Mouse (Mus musculus) embryo, embryonic 10.5 days (tissue): ENCODE data around the gene Cntnap2.
"Not testable (repeated sequence)": the region's sequence is repeated elsewhere in the genome, so short reads cannot be mapped to it uniquely, and the experiment has no call there.

ENCODE experiments used
- DNase-seq: peaks from one replicate; pipeline ENCODE4 v3.0.0-alpha.2; 2015; ENCODE audit warnings: low spot score

Cntnap2 gene

DNA sequence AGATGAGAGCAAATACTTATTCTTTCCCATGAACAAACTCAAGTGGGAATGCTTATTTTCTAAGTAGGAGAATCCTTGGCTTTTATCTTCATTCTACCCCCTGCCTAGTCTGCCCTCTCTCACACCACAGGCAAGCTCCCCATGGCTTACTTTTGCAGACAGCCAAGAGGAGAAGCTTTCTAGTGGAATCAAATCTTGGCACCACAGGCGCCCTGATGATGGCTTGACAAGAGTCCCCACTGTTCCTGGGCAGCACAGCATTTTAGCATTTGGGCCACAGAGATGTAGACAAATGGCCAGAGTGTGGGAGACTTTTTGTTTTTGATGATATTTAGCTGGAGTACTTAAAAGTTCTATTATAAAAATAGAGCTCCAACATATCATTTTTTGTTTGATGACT lies 1204.0 kb downstream of the Cntnap2 start:
- DNase-seq: no peak

DNA sequence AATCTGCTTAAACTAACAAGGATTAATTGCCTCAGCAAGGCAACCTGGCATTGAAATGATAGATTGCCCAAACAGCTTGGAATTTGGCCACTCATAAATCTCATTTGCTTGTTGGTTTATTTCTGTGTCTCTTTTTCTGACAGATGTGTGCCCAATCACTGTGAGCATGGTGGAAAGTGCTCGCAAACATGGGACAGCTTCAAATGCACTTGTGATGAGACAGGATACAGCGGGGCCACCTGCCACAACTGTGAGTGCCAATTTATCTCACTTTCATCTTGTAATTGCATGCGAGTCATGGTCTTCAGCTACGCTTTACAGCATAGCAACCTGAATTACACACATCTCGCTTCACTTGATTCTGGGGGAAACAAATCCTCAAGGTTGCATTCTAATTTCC lies 1287.8 kb downstream of the Cntnap2 start:
- peak; percentile 12 for DNase-seq

DNA sequence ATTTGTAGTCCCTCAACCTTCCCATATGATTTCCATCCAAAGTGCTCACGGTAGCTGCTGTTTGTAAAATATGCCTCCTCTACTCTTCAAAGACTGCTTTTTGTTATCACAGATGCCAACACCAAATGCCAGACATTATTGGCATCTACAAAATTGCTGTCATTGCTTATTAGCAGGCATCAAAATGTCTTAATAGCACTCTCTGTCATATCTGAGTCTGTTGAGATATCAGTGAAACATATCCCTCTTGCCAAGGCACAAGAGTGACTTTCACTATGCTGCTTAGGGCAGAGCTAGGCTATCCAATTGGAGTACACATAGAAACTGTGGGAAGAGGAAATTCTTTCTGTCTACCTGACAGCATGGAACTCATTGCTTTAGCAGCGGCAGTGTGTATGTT lies 1301.9 kb downstream of the Cntnap2 start:
- DNase-seq: no peak

DNA sequence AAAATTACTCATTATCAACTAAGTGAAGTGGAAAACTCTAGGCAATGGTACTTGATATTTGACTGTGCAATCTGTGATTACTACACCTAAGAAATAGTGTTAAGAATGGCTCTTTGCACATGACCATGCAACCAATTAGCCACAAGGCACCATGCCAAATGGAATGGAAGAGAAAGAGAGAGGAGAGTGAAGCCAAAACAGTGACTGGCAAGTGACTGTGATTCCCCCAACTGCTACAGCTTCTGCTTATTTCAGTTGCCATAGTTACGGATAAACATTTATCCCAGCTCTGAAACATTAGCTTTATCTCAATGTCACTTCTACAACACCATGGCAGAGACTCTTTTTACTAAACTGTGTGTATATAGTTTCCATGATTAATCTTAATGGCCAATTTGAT lies 1303.0 kb downstream of the Cntnap2 start:
- DNase-seq: no peak

DNA sequence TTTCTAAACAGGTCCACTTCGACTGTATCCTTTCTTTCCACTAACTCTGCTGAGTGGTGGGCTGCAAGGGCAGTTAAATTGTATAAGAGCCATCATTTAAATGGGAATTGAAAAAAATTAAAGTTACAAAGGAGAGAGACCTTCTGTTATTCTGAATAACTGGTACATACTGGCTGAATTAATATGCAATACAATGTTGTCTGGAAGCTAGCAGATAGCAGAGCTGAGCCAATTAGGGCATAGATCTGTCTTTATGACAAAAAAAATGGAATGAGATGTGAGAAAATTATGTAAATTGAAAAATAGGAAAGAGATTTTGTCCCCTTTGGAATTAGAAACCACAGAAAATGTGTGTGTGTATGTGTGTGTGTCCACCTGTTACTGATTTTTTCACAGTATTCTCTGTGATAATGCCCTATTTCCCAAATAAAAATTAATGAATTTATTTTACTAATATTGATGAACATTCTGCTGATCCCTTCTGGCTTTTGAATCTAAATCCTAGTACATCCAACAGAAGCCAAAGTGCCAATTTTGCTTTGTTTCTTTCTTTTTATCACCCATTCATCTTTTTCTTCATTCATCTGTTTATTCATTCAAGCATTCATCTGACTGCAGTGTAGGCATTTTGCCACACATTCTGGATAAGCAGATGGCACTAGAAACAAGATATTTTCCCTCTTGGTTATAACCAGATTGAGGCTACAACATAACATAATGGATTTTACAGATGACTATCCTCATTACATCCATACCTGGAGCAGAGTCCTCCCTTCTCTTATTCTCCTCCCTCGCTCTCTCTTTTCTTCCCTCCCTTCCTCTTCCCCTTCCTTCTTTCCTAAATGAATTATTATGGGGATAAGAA lies 1339.8 kb downstream of the Cntnap2 start:
- DNase-seq: no peak

DNA sequence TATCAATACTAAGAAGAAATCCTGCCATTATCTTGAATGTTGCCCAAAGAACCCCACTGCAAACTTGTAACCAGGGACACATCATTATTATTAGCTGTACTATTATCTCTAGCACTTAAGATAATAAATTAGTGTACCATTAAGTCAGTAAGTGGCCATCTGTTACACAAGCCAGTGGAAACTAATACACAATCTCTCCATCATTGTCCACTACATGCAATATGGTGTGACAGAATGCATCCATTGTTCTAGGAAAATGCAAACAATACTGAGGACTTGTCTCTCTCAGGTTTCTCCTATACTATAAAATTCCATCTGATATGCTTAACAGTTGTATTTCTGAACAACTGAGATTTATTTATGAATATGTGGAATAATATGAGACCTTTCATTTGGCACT lies 1355.0 kb downstream of the Cntnap2 start:
- DNase-seq: no peak

DNA sequence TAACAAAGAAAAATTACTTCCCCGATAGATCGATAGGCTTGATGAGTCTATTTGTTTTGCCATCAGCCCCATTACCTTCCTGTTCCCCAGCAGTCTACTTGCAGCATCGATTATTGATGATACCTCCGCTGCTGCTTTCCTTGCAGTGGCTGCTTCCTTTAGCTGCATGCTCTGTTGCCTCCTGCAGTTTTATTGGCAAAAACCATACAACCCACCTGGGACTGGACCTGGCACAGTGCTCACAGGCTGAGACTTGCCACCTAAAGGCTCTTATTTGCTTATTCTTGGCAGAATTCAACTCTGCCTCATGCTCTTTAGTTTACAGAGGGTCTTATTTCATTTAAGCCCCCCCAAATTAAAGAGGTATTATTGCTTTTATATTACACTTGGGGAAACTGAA lies 1355.4 kb downstream of the Cntnap2 start:
- no peak for DNase-seq

DNA sequence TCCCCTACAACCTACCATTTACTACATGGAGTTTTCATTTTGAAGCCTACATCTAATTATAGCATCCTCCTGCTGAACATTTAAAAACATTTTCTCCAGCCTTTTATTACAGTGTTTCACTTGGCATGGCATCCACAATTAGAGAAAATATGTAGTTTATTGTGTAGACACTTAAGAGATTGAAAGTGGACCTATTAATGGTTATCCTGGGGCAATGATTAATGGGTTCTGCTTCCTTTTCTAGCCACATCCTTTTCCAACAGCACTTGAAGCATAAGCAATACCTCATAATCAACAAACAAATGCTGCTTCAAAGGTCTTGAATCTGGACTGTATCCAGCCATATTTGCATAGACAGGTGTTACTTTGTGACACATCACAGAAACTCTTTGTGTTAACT lies 1360.7 kb downstream of the Cntnap2 start:
- no peak for DNase-seq

DNA sequence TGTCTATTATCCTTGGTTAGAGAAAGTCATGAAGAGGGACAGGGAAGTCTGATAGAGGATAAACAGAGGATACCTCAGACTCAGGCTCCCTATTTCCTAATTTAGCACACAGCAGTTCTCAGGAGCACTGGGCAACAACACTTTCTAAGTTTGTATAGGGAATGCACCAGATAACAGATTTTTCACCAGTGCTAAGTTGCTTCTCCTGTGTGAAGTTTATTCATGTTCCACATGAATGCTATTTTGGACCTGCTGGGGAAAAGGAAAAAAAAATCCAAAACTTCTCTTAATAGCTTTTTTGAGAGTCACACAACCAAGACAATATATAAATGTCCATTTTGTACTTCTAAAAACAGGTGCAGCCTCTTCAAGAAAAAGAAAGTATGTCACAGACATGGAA lies 1361.2 kb downstream of the Cntnap2 start:
- no peak for DNase-seq

DNA sequence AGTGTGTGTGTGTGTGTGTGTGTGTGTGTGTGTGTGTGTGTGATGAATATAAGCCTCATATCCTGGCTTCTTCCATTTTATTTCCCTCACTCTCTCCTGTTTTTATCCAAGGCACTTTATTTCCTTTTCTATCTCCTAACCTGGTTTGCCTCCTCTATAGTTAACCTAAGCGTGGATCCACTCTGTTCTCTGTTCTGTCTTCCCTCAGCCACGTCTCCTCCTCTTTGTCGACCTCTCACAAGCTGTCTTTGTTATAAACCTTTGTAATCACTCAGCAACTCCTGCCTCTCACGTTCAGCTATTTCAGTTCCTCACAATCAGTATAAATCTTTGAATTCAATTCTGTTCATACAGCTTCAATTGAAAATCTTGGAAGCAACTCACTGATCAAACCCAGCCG lies 1369.1 kb downstream of the Cntnap2 start:
- DNase-seq: no peak

DNA sequence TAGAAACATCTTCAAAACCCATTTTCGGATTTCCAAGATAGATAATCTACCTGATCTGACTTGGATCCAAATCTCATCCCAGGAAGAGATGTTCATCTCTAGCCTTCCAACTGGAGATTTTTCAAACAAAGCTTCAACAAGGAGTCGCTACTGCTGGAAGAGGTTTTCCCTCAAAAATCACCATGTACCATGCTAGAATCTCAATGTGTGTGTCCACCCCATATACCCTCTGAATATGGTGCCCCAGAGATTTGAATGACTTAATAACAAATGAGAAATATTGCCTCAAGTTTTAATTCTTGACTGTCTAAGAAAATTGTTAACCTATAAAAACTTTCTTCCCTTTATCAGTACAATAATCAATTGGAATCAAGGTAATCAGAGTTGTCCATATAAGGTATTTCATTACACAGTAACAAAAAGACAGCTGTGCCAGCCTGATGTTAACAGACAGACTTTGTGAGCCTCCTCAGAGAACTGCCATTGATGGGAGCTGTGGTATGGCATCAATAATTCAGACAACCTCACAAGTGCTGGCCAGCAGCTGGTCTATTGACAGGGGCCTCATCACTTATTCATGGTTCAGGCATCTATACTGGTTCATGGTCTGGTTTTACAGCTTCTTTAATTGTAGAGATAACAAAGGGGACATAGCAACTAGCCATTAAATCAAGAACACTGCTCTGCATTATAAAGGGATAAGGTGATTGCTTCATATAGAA lies 1391.9 kb downstream of the Cntnap2 start:
- DNase-seq: peak; percentile 56

DNA sequence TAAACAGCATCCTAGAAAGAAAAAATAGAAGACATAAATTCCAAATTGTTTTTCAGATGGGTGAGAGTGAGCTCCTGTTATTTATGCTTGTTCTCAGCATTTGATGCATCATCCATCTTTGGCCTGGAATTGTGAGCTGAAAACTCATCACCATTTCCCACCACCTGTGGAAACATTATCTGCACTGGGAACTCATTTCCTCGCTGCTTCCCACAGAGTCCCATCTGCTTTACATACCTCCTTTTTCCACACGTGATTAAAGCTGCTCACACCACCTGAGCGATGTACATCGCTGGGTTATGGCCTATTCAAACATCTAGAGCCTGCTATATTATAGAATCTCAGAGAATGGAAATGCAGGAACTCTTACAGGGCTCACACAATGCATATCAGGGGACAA lies 1413.5 kb downstream of the Cntnap2 start:
- DNase-seq: no peak

DNA sequence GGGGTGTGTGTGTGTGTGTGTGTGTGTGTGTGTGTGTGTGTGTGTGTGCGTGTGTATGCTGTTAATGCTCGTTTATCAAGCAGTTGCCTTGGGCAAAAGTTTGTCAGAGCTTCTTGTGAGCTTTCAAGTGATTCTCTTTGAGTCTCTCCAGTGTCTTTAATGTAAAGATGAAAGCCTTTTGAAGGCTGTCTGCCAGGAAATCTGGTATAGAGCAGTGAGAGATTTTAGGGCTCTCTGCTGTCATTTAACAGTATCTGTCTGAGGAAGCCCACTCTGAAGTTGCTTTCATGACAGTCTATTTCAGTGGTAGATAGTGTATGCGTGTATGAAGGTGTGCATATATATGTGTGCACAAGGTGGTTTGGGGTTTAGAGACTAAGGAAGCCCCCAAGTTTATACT lies 1425.2 kb downstream of the Cntnap2 start:
- no peak for DNase-seq

DNA sequence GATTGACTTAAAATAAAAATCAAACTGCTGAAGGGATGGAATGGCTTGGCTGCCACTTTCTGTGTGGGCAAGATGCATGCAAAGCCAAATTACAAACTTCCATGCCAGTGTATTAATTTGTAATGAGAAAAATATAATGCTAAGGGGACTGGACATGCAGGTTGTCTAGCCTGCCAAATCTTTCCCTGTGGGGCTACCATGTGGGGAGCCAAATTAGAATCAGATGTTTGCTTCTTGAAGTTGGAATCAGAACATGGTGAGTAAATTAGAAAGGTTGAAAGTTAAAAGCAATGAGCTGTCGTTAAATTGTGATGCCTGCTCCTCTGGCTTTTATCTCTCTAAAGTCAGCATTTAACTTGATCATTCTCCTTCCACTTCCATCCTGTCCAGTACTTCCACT lies 1443.6 kb downstream of the Cntnap2 start:
- DNase-seq: peak; percentile 33

DNA sequence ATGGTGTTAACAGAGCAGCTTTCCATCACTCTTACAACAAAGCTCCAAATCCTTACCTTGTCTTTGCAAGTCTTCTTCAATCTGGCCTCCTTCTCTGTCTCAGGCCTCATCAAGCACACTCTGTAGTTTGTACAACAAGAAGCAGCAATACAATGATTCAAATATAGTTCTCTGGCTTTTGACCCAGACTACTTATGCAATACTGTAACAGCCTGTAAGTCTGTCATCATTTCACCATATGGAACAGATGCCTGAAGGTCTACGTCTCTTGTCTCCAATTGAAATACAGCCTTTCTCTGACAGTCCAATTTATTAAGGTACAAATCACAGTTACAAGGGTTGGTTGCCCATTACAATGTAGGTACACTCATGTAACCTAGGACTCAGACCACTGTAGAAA lies 1453.7 kb downstream of the Cntnap2 start:
- DNase-seq: no peak

DNA sequence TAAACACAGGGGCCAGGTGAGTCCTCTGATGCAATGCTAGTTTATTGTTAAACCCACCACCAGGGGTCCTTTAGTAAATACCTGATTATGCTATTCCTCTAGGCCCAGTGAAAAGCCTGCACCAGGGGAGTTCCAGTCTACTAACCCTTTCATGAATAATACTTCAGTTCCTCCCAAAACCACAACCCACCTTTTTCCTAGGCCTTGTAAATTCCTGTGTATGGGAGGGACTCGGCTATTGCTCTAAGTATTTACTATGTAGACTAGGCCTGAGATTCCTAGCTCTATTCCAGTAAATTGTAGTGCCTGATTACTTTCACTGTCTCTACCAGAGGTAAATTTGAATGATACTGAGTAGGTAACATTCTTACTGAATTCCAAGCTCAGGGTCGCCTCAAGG lies 1478.4 kb downstream of the Cntnap2 start:
- DNase-seq: not testable (repeated sequence)

DNA sequence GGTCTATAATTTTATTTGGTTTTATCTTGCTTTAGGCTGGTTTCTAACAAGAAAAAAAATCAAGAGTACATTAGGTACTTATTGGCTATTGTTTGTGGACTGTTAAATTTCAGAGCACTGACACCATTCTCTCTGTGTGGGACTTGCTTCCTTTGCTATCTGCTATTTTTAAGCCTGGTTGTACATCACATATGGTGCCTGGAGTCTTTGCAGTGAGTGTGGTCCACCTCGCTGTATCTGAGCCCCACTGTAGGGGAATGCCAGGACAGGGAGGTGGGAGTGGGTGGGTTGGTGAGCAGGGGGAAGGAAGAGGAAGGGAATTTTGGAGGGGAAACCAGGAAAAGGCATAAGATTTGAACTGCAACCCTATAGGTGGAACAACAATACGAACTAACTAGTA lies 1504.3 kb downstream of the Cntnap2 start:
- DNase-seq: no peak

DNA sequence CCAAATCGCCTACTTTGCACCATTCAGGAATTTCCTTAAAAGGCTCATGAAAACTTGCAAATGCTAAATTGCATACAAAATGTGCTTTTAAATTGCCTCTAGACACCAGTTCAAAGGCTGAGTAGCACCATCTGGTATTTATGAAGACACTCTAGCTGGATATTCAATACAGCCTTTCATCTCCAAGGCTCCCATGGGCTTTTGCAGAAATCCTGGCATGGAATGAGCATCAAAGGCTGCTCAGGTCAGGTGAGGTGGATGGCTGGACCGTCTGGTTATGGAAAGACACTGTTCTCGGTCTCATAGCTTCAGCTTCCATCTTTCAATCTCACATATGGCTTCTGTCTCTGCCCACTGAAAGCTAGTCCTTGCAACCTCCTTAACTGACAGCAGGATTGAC lies 1515.9 kb downstream of the Cntnap2 start:
- DNase-seq: peak; percentile 21

DNA sequence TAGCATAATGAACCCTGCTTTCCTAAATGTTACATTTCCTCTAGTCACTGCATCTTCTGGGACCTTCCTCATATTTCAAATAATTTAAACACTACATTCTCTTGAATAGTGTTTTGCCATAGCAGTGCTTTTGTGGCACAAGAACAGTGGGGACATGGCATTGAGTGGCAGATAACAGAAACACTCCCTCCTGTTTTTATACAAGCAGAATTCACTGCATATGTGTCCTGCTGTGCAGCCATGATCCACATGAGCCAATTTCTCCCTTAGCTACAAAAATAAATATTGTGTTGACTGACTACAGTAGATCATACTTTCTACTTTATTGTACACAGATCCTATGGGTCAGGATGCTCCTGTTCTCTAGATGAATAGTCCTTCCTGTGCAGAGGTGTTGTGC lies 1553.2 kb downstream of the Cntnap2 start:
- no peak for DNase-seq

DNA sequence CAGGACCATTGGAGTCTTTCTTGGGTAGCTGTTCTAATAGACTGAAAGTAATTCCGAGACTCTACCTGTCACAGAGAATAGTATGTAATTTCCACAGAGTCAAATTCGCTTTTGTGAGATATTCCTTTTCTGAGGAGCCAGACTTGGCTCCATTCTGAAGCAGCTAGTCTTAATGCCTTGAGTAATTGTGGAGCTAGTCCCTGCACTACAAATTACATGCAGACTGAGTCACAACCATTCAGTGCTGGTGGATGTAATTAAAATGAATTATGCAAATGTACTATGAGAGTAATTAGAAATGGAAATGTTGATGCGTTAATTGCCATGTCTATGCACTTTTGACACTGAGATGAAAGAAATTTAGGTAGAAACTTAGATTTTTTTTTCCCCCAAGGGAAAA lies 1553.7 kb downstream of the Cntnap2 start:
- DNase-seq: no peak

DNA sequence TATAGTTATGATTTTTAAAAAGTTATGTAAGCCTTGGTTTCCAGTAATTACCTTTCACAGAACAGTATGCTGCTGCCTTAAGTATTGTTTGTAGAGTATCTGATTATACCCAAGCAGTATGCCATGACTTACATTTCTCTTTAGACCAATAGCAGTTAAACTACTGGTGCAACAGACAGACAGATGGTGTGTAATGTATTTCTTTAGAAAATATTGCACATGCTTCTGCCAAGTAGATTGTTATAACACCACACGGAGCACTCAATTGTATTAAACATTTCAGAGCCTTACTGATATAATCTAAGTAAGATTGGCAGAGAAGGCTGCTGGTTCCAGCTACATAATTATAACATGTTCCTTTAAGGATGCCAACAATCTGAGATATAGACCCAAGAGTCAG lies 1609.9 kb downstream of the Cntnap2 start:
- DNase-seq: no peak

DNA sequence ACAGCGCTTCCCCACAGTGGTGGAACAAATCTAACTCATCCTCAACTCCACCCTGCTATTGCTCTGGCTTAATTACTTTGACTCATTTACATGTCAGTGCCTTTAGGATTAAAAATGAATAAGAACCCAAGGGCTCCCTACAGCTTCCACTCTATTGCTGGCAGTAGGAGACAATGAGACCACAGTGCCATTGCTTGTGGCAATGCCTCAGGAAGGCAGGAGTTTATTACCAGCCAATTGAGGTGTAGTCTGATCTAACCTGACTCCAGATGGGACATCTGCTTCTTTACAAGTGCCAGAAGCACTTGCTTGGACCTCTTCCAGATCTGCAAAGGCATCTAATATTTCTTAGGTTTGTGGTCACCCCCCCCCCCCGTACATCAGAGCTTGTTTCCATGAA lies 1615.9 kb downstream of the Cntnap2 start:
- DNase-seq: no peak

DNA sequence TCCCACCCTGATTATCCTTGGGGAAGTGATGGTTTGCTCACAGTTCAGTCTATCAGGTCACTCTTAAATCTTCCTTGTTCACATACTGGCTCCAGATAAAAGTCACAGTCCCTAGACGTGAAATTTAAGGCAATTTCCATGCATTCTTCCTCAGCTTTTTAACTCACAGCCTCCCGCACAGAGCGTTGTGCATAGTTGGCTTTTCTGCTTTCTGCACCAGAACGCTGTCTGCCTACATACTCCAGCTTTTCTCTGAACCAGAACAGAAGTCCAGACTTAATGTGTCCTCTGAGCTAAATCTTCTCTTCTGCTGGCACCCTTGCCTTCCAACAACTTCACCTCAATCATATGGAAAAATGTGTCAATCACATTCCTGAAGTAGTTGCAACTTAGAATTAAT lies 1616.5 kb downstream of the Cntnap2 start:
- no peak for DNase-seq

DNA sequence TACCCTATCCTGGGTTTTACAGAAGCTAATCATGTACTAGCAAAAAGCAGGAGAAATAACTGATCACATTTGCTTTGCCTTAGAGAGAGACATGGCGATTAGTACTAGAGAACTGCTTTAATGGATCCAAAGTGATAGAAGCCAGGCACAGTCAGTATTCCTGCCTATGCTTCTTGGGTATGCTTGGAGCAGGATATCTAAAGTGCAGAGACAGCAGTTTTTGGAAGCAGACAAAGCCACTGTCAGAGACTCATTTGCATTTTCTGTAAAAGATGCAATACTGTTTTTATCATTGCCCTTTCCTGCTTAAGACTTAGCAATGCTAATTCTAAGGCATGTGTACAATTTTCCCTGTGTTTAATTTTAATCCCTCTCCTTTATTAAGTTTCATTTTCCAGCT lies 1637.0 kb downstream of the Cntnap2 start:
- DNase-seq: no peak
